Mouse (Mus musculus) erythroblast, embryonic 14.5 days (primary cell): ENCODE results near the gene Fam133b. TPM values are rescaled to one million over a fixed set of nuclear protein-coding genes. Genes with fewer than 3 reads are reported as not detected.
"Not testable (repeated sequence)": the region's sequence is repeated elsewhere in the genome, so short reads cannot be mapped to it uniquely, and the experiment has no call there.

Experiments used
- H3K27me3 ChIP-seq: 2 replicates; pipeline ENCODE4 v1.6.1; 2012; ENCODE audit warnings: inconsistent platforms; ENCODE audit not compliant: control insufficient read depth
- H3K36me3 ChIP-seq: 2 replicates; pipeline ENCODE4 v1.6.1; 2012; ENCODE audit warnings: mild to moderate bottlenecking, inconsistent platforms; ENCODE audit not compliant: control insufficient read depth
- H3K4me1 ChIP-seq: 2 replicates; pipeline ENCODE4 v1.6.1; 2012; ENCODE audit warnings: inconsistent platforms; ENCODE audit not compliant: control insufficient read depth
- H3K4me3 ChIP-seq: replicated peaks from 2 replicates; pipeline ENCODE3; 2012; ENCODE audit warnings: moderate library complexity, mild to moderate bottlenecking, inconsistent platforms
- H3K9me3 ChIP-seq: 2 replicates; pipeline ENCODE4 v1.6.1; 2012; ENCODE audit warnings: low read length, inconsistent platforms, mixed read lengths; ENCODE audit not compliant: control insufficient read depth
- GATA1 ChIP-seq: IDR thresholded peaks from 2 replicates; pipeline ENCODE4 v1.6.1; 2012; ENCODE audit warnings: low read length, inconsistent platforms, mixed read lengths
- TAL1 ChIP-seq: IDR thresholded peaks from 3 replicates; pipeline ENCODE4 v1.6.1; 2012; ENCODE audit warnings: low read length, inconsistent platforms, mixed read lengths
- polyA plus RNA-seq: library from polyadenylated mRNA; stranded (reverse); fragments of >175 nt; gene quantifications from 2 replicates; pipeline ENCODE4 v1.2.3, GENCODE M21; 2012

The Fam133b gene
- polyA plus RNA-seq, 1 experiment, result 2.6 TPM

- TF ChIP-seq TAL1 (no peak), GATA1 (no peak)
- H3K9me3 ChIP-seq, result no peaks in the 10 kb centered on the region
- H3K27me3 ChIP-seq, result no peaks in the 10 kb centered on the region
- H3K4me1 ChIP-seq, result peaks cover 26% of the 10 kb centered on the region
- H3K4me3 ChIP-seq, result no peak overlapping the region
- H3K36me3 ChIP-seq, result peaks cover 13% of the 10 kb centered on the region; the same call in 1 of the 2 replicates
These were observed 28.2 kb upstream of the Fam133b start for GRCm38 (mm10) chr5:3515477-3515876.

- TF ChIP-seq TAL1, result no peak
- TF ChIP-seq GATA1, result no peak
- H3K27me3 ChIP-seq, result no peaks in the 10 kb centered on the region
- H3K36me3 ChIP-seq, result peaks cover 20% of the 10 kb centered on the region
- H3K4me1 ChIP-seq, result peaks cover 26% of the 10 kb centered on the region
- H3K4me3 ChIP-seq, result no peak overlapping the region
- no peaks in the 10 kb centered on the region for H3K9me3 ChIP-seq
These were observed 27.1 kb upstream of the Fam133b start for GRCm38 (mm10) chr5:3516481-3517075.

GRCm38 (mm10) chr5:3520493-3521359, 22.9 kb upstream of the Fam133b start:
- Histone ChIP-seq H3K9me3 (no peaks in the 10 kb centered on the region), H3K4me3 (no peak overlapping the region), H3K4me1 (peaks cover 1% of the 10 kb centered on the region), H3K27me3 (no peaks in the 10 kb centered on the region), H3K36me3 (peaks cover 22% of the 10 kb centered on the region)
- TF ChIP-seq GATA1 (no peak), TAL1 (no peak)

GRCm38 (mm10) chr5:3521741-3522140, 21.9 kb upstream of the Fam133b start:
- peaks cover 21% of the 10 kb centered on the region for H3K36me3 ChIP-seq
- TF ChIP-seq TAL1, result no peak
- no peak for TF ChIP-seq GATA1
- no peaks in the 10 kb centered on the region for H3K4me1 ChIP-seq
- H3K4me3 ChIP-seq, result no peak overlapping the region
- H3K9me3 ChIP-seq, result no peaks in the 10 kb centered on the region
- H3K27me3 ChIP-seq, result no peaks in the 10 kb centered on the region

GRCm38 (mm10) chr5:3522826-3523225, 20.8 kb upstream of the Fam133b start:
- no peak overlapping the region for H3K4me3 ChIP-seq
- H3K4me1 ChIP-seq, result no peaks in the 10 kb centered on the region
- no peaks in the 10 kb centered on the region for H3K9me3 ChIP-seq
- TF ChIP-seq TAL1, result no peak
- TF ChIP-seq GATA1, result no peak
- H3K27me3 ChIP-seq, result no peaks in the 10 kb centered on the region
- peaks cover 21% of the 10 kb centered on the region for H3K36me3 ChIP-seq

- TF ChIP-seq GATA1, result no peak
- TF ChIP-seq TAL1, result no peak
- no peaks in the 10 kb centered on the region; the same call in 1 of the 2 replicates for H3K36me3 ChIP-seq
- H3K4me3 ChIP-seq, result no peak overlapping the region
- H3K4me1 ChIP-seq, result no peaks in the 10 kb centered on the region
- no peaks in the 10 kb centered on the region for H3K27me3 ChIP-seq
- H3K9me3 ChIP-seq, result no peaks in the 10 kb centered on the region
These were observed 16.5 kb upstream of the Fam133b start for GRCm38 (mm10) chr5:3527041-3527691.

GRCm38 (mm10) chr5:3529585-3530189, 13.9 kb upstream of the Fam133b start:
- TF ChIP-seq TAL1, result no peak
- no peak for TF ChIP-seq GATA1
- Histone ChIP-seq H3K36me3 (no peaks in the 10 kb centered on the region; the same call in 1 of the 2 replicates), H3K4me1 (no peaks in the 10 kb centered on the region), H3K9me3 (no peaks in the 10 kb centered on the region), H3K27me3 (no peaks in the 10 kb centered on the region), H3K4me3 (no peak overlapping the region)

- not testable (repeated sequence) for H3K4me1 ChIP-seq, H3K36me3 ChIP-seq, H3K4me3 ChIP-seq, H3K9me3 ChIP-seq, H3K27me3 ChIP-seq
These were observed 11.6 kb upstream of the Fam133b start for GRCm38 (mm10) chr5:3532048-3532447.

- no peaks in the 10 kb centered on the region for H3K36me3 ChIP-seq
- H3K4me3 ChIP-seq, result no peak overlapping the region
- no peak for TF ChIP-seq TAL1
- no peak for TF ChIP-seq GATA1
- no peaks in the 10 kb centered on the region for H3K9me3 ChIP-seq
- H3K4me1 ChIP-seq, result peaks cover 1% of the 10 kb centered on the region
- no peaks in the 10 kb centered on the region for H3K27me3 ChIP-seq
These were observed 6.9 kb upstream of the Fam133b start for GRCm38 (mm10) chr5:3536592-3537212.
